Comparison of ENCODE assay signal across 1 mouse cellular context in genomic region chr16:20490581-20490980, GRCm38 (mm10).
A peak's percentile ranks its signal among the peaks of the same experiment; 100 is the strongest.
TF ChIP-seq lines count a peak whose summit lies in the region.

No protein-coding gene starts in this region.

TF ChIP-seq in MEL, 35 proteins besides CTCF, POLR2A, EP300 and RAD21 (continued from another document):
- TF ChIP-seq CHD1 (IDR thresholded peaks at IDR 0.05; ENCODE audit: low read depth, low read length) (no peak), E2F4 (IDR thresholded peaks at IDR 0.05; ENCODE audit: borderline replicate concordance, low read depth, low read length) (no peak), ZC3H11A (IDR thresholded peaks at IDR 0.05; ENCODE audit: low read depth, low read length) (peak; percentile 21; the same call in 1 of the 2 replicates), MYC (IDR thresholded peaks at IDR 0.05; ENCODE audit: low read depth, low read length) (no peak), UBTF (IDR thresholded peaks at IDR 0.05; ENCODE audit: borderline replicate concordance, insufficient read depth, low read depth, low read length) (no peak), ZNF384 (IDR thresholded peaks at IDR 0.05; ENCODE audit: low read depth, low read length) (no peak), SMC3 (IDR thresholded peaks at IDR 0.05; ENCODE audit: low read depth, low read length) (peak; percentile 49), MEF2A (IDR thresholded peaks at IDR 0.05; ENCODE audit: extremely low read depth, insufficient replicate concordance, low read depth, low read length, poor library complexity, severe bottlenecking) (no peak), GATA1 (IDR thresholded peaks at IDR 0.05; ENCODE audit: low read depth, low read length) (no peak), ETS1 (IDR thresholded peaks at IDR 0.05; ENCODE audit: low read depth, low read length) (no peak), SIN3A (IDR thresholded peaks at IDR 0.05; ENCODE audit: low read length) (no peak), TCF12 (IDR thresholded peaks at IDR 0.05; ENCODE audit: low read depth, low read length) (0 out of 2 replicates have a peak, but pooled peaks have one; percentile 10), RCOR1 (IDR thresholded peaks at IDR 0.05; ENCODE audit: low read depth, low read length) (no peak), POLR2AphosphoS2 (IDR thresholded peaks at IDR 0.05; ENCODE audit: low read length) (no peak)
